Mouse (Mus musculus) G1E (cell line): ENCODE results near the gene 4933405L10Rik.

Source experiments
- CTCF ChIP-seq: IDR thresholded peaks from 2 replicates; pipeline ENCODE4 v1.5.1; 2012; ENCODE audit warnings: low read depth, low read length, inconsistent platforms, mixed read lengths
- GATA1 ChIP-seq: IDR thresholded peaks from 2 replicates; pipeline ENCODE4 v1.6.1; 2012; ENCODE audit warnings: borderline replicate concordance, low read length, inconsistent platforms, mixed read lengths
- GATA2 ChIP-seq: IDR thresholded peaks from 2 replicates; pipeline ENCODE4 v1.6.1; 2012; ENCODE audit warnings: low read depth, low read length, inconsistent platforms, borderline replicate concordance
- POLR2AphosphoS5 ChIP-seq: IDR thresholded peaks from 2 replicates; pipeline ENCODE4 v1.6.1; 2012; ENCODE audit warnings: low read depth, low read length, inconsistent platforms; ENCODE audit not compliant: insufficient replicate concordance
- TAL1 ChIP-seq: conservative IDR thresholded peaks from 2 replicates; pipeline ENCODE4 v1.6.1; 2012; ENCODE audit warnings: low read depth, low read length, inconsistent platforms, mixed read lengths

GRCm38 (mm10) chr8:105692449-105693182 lies 14.8 kb upstream of the 4933405L10Rik start:
- TF ChIP-seq CTCF = no peak
- TF ChIP-seq GATA2 = no peak
- TF ChIP-seq TAL1 = no peak
- TF ChIP-seq GATA1 = no peak
- no peak for TF ChIP-seq POLR2AphosphoS5
